Mouse (Mus musculus): ENCODE results near the gene Gm16513.
"Not testable (repeated sequence)": the region's sequence is repeated elsewhere in the genome, so short reads cannot be mapped to it uniquely, and the experiment has no call there.

DNA sequence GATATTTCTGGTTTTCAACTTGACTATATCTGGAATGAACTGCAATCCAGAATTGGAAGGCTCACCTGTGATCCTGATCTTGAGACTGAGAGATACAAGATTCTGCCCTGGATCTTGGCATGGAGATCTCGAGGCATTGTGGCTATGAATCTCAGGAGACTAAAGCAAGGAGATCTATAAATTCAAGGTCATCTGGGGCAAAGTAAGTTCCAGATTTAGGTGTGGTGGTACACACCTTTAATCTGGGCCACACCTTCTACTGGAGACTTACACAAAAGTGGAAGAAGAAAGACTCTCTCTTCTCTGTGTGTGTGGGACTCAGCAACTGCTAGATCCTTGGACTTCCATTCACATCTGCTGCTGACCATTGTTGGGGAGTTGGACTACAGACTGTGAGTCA lies at the start of gene Gm16513:
- not testable (repeated sequence) for TF ChIP-seq CTCF (IDR thresholded peaks at IDR 0.05); EP300 (IDR thresholded peaks at IDR 0.05; ENCODE audit: insufficient read depth, low read depth, low read length)

Data from heart, adult 2 months (tissue).